8 mouse cellular contexts compared by ENCODE assay signal in genomic region chr1:39749664-39750063, GRCm38 (mm10). TPM values are rescaled to one million over a fixed set of nuclear protein-coding genes. Genes with fewer than 3 reads are reported as not detected.
DNase-seq lines count a peak whose midpoint lies in the region; ATAC-seq and TF ChIP-seq lines count a peak whose summit lies in the region.

No protein-coding gene starts in this region.

- TF ChIP-seq CTCF in kidney, adult 2 months (conservative IDR thresholded peaks at IDR 0.05; ENCODE audit: insufficient read depth, insufficient read length, low read depth, low read length) = no peak

- H3K9ac ChIP-seq in kidney, embryonic 16.5 days (replicated peaks; ENCODE audit: low read length) = no peak overlapping the region
- no peak overlapping the region for H3K9ac ChIP-seq in forebrain, embryonic 12.5 days
- no peak overlapping the region for H3K9ac ChIP-seq in limb, embryonic 11.5 days (ENCODE audit: low read length)
- H3K9ac ChIP-seq in stomach, embryonic 15.5 days = no peak overlapping the region

- H3K4me1 ChIP-seq in kidney, embryonic 16.5 days (ENCODE audit: insufficient read depth, low read length) = peaks cover 10% of the 10 kb centered on the region
- H3K4me1 ChIP-seq in kidney, adult 2 months (ENCODE audit: control insufficient read depth, insufficient read depth, low read length) = no peaks in the 10 kb centered on the region
- H3K4me1 ChIP-seq in forebrain, embryonic 12.5 days = peaks cover 14% of the 10 kb centered on the region
- H3K4me1 ChIP-seq in limb, embryonic 11.5 days (ENCODE audit: control insufficient read depth, insufficient read depth, low read length) = peaks cover 3% of the 10 kb centered on the region; the same call in 1 of the 2 replicates
- H3K4me1 ChIP-seq in stomach, embryonic 15.5 days = 0 out of 2 replicates have a peak, but pooled peaks cover 10% of the 10 kb centered on the region

- H3K9me3 ChIP-seq in kidney, embryonic 16.5 days (ENCODE audit: low read length) = no peaks in the 10 kb centered on the region
- H3K9me3 ChIP-seq in forebrain, embryonic 12.5 days = no peaks in the 10 kb centered on the region
- H3K9me3 ChIP-seq in limb, embryonic 11.5 days (ENCODE audit: control insufficient read depth, low read length) = no peaks in the 10 kb centered on the region
- H3K9me3 ChIP-seq in stomach, embryonic 15.5 days = no peaks in the 10 kb centered on the region

- TF ChIP-seq POLR2A in kidney, adult 2 months (IDR thresholded peaks at IDR 0.05; ENCODE audit: low read depth, low read length) = no peak

- DNase-seq in kidney, adult 2 months = no peak
- DNase-seq in limb, embryonic 11.5 days (ENCODE audit: low spot score) = peak; percentile 51
- no peak for DNase-seq in cerebellum, postnatal 4 days (ENCODE audit: low spot score in 2 of 2)
- no peak for DNase-seq in layer of hippocampus, adult 9-11 months

- ATAC-seq in kidney, embryonic 16.5 days (ENCODE audit: low FRiP score, low TSS enrichment) = peak; percentile 66; the same call in 1 of the 2 replicates
- ATAC-seq in forebrain, embryonic 12.5 days (ENCODE audit: low FRiP score) = 0 out of 2 replicates have a peak, but pooled peaks have one; percentile 41
- no peak for ATAC-seq in limb, embryonic 11.5 days (ENCODE audit: insufficient number of reproducible peaks, low FRiP score, low TSS enrichment, low read depth)
- 0 out of 2 replicates have a peak, but pooled peaks have one; percentile 39 for ATAC-seq in stomach, embryonic 15.5 days (ENCODE audit: insufficient read depth, low FRiP score, low read depth)
- no peak for ATAC-seq in cerebellum, adult (ENCODE audit: insufficient number of reproducible peaks, low FRiP score, low TSS enrichment)

- no peak overlapping the region for H3K4me2 ChIP-seq in kidney, embryonic 16.5 days (replicated peaks; ENCODE audit: low read depth, low read length)
- no peak overlapping the region for H3K4me2 ChIP-seq in forebrain, embryonic 12.5 days
- H3K4me2 ChIP-seq in limb, embryonic 11.5 days (ENCODE audit: low read depth, severe bottlenecking) = no peak overlapping the region
- no peak overlapping the region for H3K4me2 ChIP-seq in stomach, embryonic 15.5 days

- H3K27ac ChIP-seq in kidney, embryonic 16.5 days (ENCODE audit: low read length) = peak overlapping the region; percentile 23
- H3K27ac ChIP-seq in kidney, adult 2 months (ENCODE audit: insufficient read depth, low read depth, low read length) = no peak overlapping the region
- H3K27ac ChIP-seq in forebrain, embryonic 12.5 days = no peak overlapping the region
- H3K27ac ChIP-seq in limb, embryonic 11.5 days (replicated peaks; ENCODE audit: low read depth, low read length) = no peak overlapping the region
- peak overlapping the region; percentile 22; the same call in 1 of the 2 replicates for H3K27ac ChIP-seq in stomach, embryonic 15.5 days

- H3K4me3 ChIP-seq in kidney, embryonic 16.5 days (ENCODE audit: low read length) = no peak overlapping the region
- H3K4me3 ChIP-seq in kidney, adult 2 months (ENCODE audit: insufficient read depth, low read depth, low read length) = no peak overlapping the region
- no peak overlapping the region for H3K4me3 ChIP-seq in forebrain, embryonic 12.5 days (replicated peaks)
- H3K4me3 ChIP-seq in limb, embryonic 11.5 days (ENCODE audit: low read depth, low read length) = no peak overlapping the region
- no peak overlapping the region for H3K4me3 ChIP-seq in stomach, embryonic 15.5 days (replicated peaks)

- H3K36me3 ChIP-seq in kidney, embryonic 16.5 days (ENCODE audit: insufficient read depth, low read length) = no peaks in the 10 kb centered on the region
- no peaks in the 10 kb centered on the region for H3K36me3 ChIP-seq in kidney, adult 2 months (ENCODE audit: control insufficient read depth, insufficient read depth, low read length)
- no peaks in the 10 kb centered on the region for H3K36me3 ChIP-seq in forebrain, embryonic 12.5 days (replicated peaks)
- no peaks in the 10 kb centered on the region for H3K36me3 ChIP-seq in limb, embryonic 11.5 days (ENCODE audit: control insufficient read depth, insufficient read depth, low read length)
- no peaks in the 10 kb centered on the region for H3K36me3 ChIP-seq in stomach, embryonic 15.5 days

- WGBS in kidney, embryonic 16.5 days = 19% methylated on average over 3 of the region's 3 CpGs
- WGBS in kidney, adult 2 months = 35% methylated on average over 3 of the region's 3 CpGs
- WGBS in forebrain, embryonic 12.5 days = 27% methylated on average over 3 of the region's 3 CpGs
- 18% methylated on average over 3 of the region's 3 CpGs for WGBS in limb, embryonic 11.5 days
- 17% methylated on average over 3 of the region's 3 CpGs for WGBS in stomach, embryonic 15.5 days

- H3K27me3 ChIP-seq in kidney, embryonic 16.5 days (ENCODE audit: insufficient read depth, low read length) = no peaks in the 10 kb centered on the region
- H3K27me3 ChIP-seq in kidney, adult 2 months (replicated peaks; ENCODE audit: control insufficient read depth, insufficient read depth, low read length) = no peaks in the 10 kb centered on the region
- no peaks in the 10 kb centered on the region for H3K27me3 ChIP-seq in forebrain, embryonic 12.5 days
- no peaks in the 10 kb centered on the region for H3K27me3 ChIP-seq in limb, embryonic 11.5 days (ENCODE audit: control insufficient read depth, insufficient read depth, low read length)
- H3K27me3 ChIP-seq in stomach, embryonic 15.5 days (replicated peaks) = no peaks in the 10 kb centered on the region

RNA-seq across cellular contexts. Expression of gene Rfx8, which starts 28.9 kb away (rescaled TPM):
- 0.17 and 0.21 TPM in 2 replicates for polyA plus RNA-seq in kidney, embryonic 16.5 days (2015; fragmentation: Nextera tagmentation; extraction: Ambion mirVana)
- polyA plus RNA-seq in kidney, adult 2 months (2012; rRNA removed) = not detected in 2 replicates
- polyA plus RNA-seq in forebrain, embryonic 12.5 days (2016; fragmentation: Nextera tagmentation; extraction: Ambion mirVana) = not detected in 2 replicates
- polyA plus RNA-seq in limb, embryonic 11.5 days (2014; fragmentation: Nextera tagmentation; extraction: Ambion mirVana) = 0.30 and 0.96 TPM in 2 replicates
- polyA plus RNA-seq in stomach, embryonic 15.5 days (2015; fragmentation: Nextera tagmentation; extraction: Ambion mirVana) = 0.08 and 0.22 TPM in 2 replicates

RNA-seq across cellular contexts. Expression of gene Gm3646, which starts 55.5 kb away (rescaled TPM):
- not detected in 2 replicates for polyA plus RNA-seq in kidney, embryonic 16.5 days (2015; fragmentation: Nextera tagmentation; extraction: Ambion mirVana)
- polyA plus RNA-seq in kidney, adult 2 months (2012; rRNA removed) = not detected in 2 replicates
- polyA plus RNA-seq in forebrain, embryonic 12.5 days (2016; fragmentation: Nextera tagmentation; extraction: Ambion mirVana) = not detected in 2 replicates
- not detected in 2 replicates for polyA plus RNA-seq in limb, embryonic 11.5 days (2014; fragmentation: Nextera tagmentation; extraction: Ambion mirVana)
- 0.63 TPM in 1 of 2 replicates, not detected in the other for polyA plus RNA-seq in stomach, embryonic 15.5 days (2015; fragmentation: Nextera tagmentation; extraction: Ambion mirVana)

Comparison
In these comparisons a context has a peak if more than half of its experiments do, and no peak if none do; other contexts are left out.
1. H3K27ac ChIP-seq: peak in kidney, embryonic 16.5 days (single experiment) and stomach, embryonic 15.5 days (single experiment); none in kidney, adult 2 months (single experiment), forebrain, embryonic 12.5 days (single experiment) and limb, embryonic 11.5 days (single experiment).
2. ATAC-seq: peak in kidney, embryonic 16.5 days (single experiment), forebrain, embryonic 12.5 days (single experiment) and stomach, embryonic 15.5 days (single experiment); none in limb, embryonic 11.5 days (single experiment) and cerebellum, adult (single experiment).